Mouse (Mus musculus) lung, postnatal 0 days (tissue): ENCODE results near the gene Lrrc36. TPM values are rescaled to one million over a fixed set of nuclear protein-coding genes. Genes with fewer than 3 reads are reported as not detected.

Experiments used
- ATAC-seq: fragments of 200-750 bp; cut with Nextera tagmentation; 2 replicates; pipeline ENCODE4 v1.8.0; 2017; ENCODE audit warnings: moderate library complexity
- DNase-seq: peaks from one replicate; pipeline ENCODE4 v3.0.0-alpha.2; 2016; ENCODE audit warnings: low spot score
- H3K27ac ChIP-seq: fragments of 300-500 bp; sonication (generic); 2 replicates; pipeline ENCODE4 v1.5.1; 2014; ENCODE audit warnings: antibody characterized with exemption, mild to moderate bottlenecking, low read length, mixed read lengths
- H3K27me3 ChIP-seq: fragments of 300-500 bp; sonication (generic); replicated peaks from 2 replicates; pipeline ENCODE4 v1.6.1; 2014; ENCODE audit warnings: low read length, mixed read lengths; ENCODE audit not compliant: insufficient read depth
- H3K36me3 ChIP-seq: fragments of 300-500 bp; sonication (generic); 2 replicates; pipeline ENCODE4 v1.6.1; 2014; ENCODE audit warnings: low read length, mixed read lengths; ENCODE audit not compliant: insufficient read depth
- H3K4me1 ChIP-seq: fragments of 300-500 bp; sonication (generic); 2 replicates; pipeline ENCODE4 v1.6.1; 2014; ENCODE audit warnings: antibody characterized with exemption, low read depth, low read length, mixed read lengths; ENCODE audit not compliant: insufficient read depth
- H3K4me2 ChIP-seq: fragments of 300-500 bp; sonication (generic); replicated peaks from 2 replicates; pipeline ENCODE4 v1.6.1; 2014; ENCODE audit warnings: low read depth, mild to moderate bottlenecking, low read length, moderate library complexity, mixed read lengths
- H3K4me3 ChIP-seq: fragments of 300-500 bp; sonication (generic); 2 replicates; pipeline ENCODE4 v1.5.1; 2014; ENCODE audit warnings: low read depth, low read length
- H3K9ac ChIP-seq: fragments of 300-500 bp; sonication (generic); replicated peaks from 2 replicates; pipeline ENCODE4 v1.6.1; 2014; ENCODE audit warnings: low read depth, mild to moderate bottlenecking
- H3K9me3 ChIP-seq: fragments of 300-500 bp; sonication (generic); 2 replicates; pipeline ENCODE4 v1.6.1; 2016; ENCODE audit warnings: low read length, mixed read lengths
- CTCF ChIP-seq: IDR thresholded peaks from 2 replicates; pipeline ENCODE4 v1.5.1; 2016; ENCODE audit warnings: antibody characterized with exemption, mild to moderate bottlenecking
- EP300 ChIP-seq: IDR thresholded peaks from 2 replicates; pipeline ENCODE4 v1.6.1; 2016; ENCODE audit warnings: antibody characterized with exemption, mild to moderate bottlenecking, control low read depth
- WGBS: fragments of 180-500 bp; shearing (Covaris S2); extraction: QIAGEN DNeasy Blood & Tissue Kit; methylation state at CpG from one replicate; pipeline ENCODE4 v1.1.7; 2014; 5-methylcytosine and 5-hydroxymethylcytosine counted together
- polyA plus RNA-seq: library from polyadenylated mRNA; unstranded; fragments of >200 nt; fragmentation: Nextera tagmentation; extraction: Ambion mirVana; gene quantifications from 2 replicates; pipeline ENCODE4 v1.2.1, GENCODE M21; 2015

The Lrrc36 gene
- polyA plus RNA-seq, 1 experiment from 2014 or later, result 3.7 TPM

DNA sequence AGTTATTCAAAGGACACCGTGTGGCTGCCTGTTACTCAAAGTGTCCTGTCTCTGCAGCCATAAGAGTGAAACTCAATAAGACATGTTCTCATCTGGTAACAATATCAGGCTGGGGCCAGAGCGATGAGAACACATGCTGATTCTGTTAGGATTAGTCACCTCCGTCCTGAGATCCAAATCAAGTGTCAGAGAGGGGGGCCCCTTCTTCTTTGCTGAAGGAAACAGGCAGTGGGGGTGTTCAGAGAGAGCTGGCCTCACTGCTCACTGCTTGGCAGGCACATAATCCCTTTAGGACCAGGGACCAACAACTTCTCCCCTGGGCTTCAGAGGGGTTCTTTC lies 70.6 kb downstream of the Lrrc36 start:
- 57% methylated on average over 3 of the region's 3 CpGs for WGBS
- Histone ChIP-seq H3K9me3 (no peaks in the 10 kb centered on the region), H3K9ac (no peak overlapping the region), H3K4me3 (no peak overlapping the region), H3K4me2 (no peak overlapping the region), H3K27ac (no peak overlapping the region), H3K4me1 (no peaks in the 10 kb centered on the region), H3K36me3 (no peaks in the 10 kb centered on the region), H3K27me3 (no peaks in the 10 kb centered on the region)
- DNase-seq, result no peak
- TF ChIP-seq EP300, result no peak
- no peak for TF ChIP-seq CTCF
- peak; percentile 20; the same call in 1 of the 2 replicates for ATAC-seq

DNA sequence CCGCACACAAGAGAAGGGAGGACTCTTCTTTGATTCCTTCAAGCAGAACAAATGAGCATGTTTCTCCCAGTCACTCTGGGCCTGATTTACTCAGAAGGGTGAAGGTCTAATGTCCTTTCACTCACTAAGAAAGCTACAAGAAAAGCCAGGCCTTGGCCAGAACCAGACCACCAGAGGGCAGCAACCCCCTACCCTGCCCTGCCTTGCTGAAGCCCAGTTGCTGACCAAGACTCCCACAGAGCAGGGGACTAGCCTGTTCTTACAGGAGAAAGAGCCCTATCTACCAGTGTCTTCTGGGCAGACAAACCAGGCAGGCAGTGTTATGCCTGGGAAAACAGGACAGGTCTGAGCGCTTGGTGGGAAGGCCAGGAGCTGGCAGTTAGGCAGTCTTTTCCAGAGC lies 71.0 kb downstream of the Lrrc36 start:
- no peak overlapping the region for H3K4me2 ChIP-seq
- no peaks in the 10 kb centered on the region for H3K4me1 ChIP-seq
- DNase-seq, result peak; percentile 62
- H3K27me3 ChIP-seq, result no peaks in the 10 kb centered on the region
- H3K4me3 ChIP-seq, result no peak overlapping the region
- 58% methylated on average over 2 of the region's 2 CpGs for WGBS
- peak; percentile 48 for ATAC-seq
- TF ChIP-seq EP300 (no peak), CTCF (peak; percentile 80)
- H3K36me3 ChIP-seq, result no peaks in the 10 kb centered on the region
- H3K9ac ChIP-seq, result no peak overlapping the region
- H3K9me3 ChIP-seq, result no peaks in the 10 kb centered on the region
- no peak overlapping the region for H3K27ac ChIP-seq

DNA sequence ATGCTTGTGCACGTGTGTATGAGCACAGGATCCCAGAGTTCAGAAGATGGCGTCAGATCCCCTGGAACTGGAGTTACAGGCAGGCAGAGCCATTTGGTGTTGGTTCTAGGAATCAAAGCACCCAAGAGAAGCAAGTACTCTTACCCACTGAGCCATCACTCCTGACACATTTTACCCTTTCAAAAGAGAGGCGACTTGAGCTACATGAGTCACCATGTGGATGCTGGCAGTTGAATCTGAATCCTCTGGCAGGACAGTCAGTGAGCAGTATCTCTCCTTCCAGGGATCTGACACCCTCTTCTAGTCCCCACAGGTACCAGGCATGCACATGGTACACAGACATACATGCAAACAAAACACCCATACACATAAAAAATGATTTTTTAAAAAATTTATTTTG lies 74.7 kb downstream of the Lrrc36 start:
- TF ChIP-seq EP300, result no peak
- TF ChIP-seq CTCF, result no peak
- 44% methylated on average over 3 of the region's 3 CpGs for WGBS
- H3K4me1 ChIP-seq, result 0 out of 2 replicates have a peak, but pooled peaks cover 2% of the 10 kb centered on the region
- no peak for DNase-seq
- no peak for ATAC-seq
- H3K27ac ChIP-seq, result no peak overlapping the region
- no peak overlapping the region for H3K9ac ChIP-seq
- no peaks in the 10 kb centered on the region for H3K36me3 ChIP-seq
- no peaks in the 10 kb centered on the region for H3K27me3 ChIP-seq
- H3K4me3 ChIP-seq, result no peak overlapping the region
- H3K4me2 ChIP-seq, result no peak overlapping the region
- H3K9me3 ChIP-seq, result no peaks in the 10 kb centered on the region

- WGBS, result 54% methylated on average over 1 of the region's 1 CpGs
These were observed 75.9 kb downstream of the Lrrc36 start for GRCm38 (mm10) chr8:105489281-105489680.

DNA sequence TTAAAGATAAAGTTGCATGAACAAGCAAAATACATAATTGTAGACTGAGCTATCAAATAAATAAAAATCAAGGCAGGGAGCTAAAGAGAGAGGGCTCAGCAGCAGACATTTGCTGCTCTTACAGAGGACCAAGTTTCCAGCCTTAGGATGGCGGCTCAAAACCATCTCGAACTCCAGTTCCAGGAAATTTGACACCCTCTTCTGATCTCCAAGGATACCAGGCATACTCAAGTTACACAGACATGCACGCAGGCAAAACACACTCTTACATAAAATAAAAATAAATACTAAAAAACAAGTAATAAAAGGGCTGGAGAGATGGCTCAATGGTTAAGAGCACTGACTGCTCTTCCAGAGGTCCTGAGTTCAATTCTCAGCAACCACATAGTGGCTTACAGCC lies 80.1 kb downstream of the Lrrc36 start:
- 14% methylated on average over 3 of the region's 3 CpGs for WGBS
- Histone ChIP-seq H3K9me3 (no peaks in the 10 kb centered on the region), H3K27ac (no peak overlapping the region), H3K4me3 (no peak overlapping the region), H3K4me2 (no peak overlapping the region), H3K4me1 (peaks cover 22% of the 10 kb centered on the region; the same call in 1 of the 2 replicates), H3K36me3 (no peaks in the 10 kb centered on the region), H3K27me3 (no peaks in the 10 kb centered on the region), H3K9ac (no peak overlapping the region)
- DNase-seq (peak; percentile 60), ATAC-seq (no peak)
- TF ChIP-seq CTCF (no peak), EP300 (peak; percentile 14; the same call in 1 of the 2 replicates)

More at GRCm38 (mm10) chr8:105489281-105489680, 75.9 kb downstream of the Lrrc36 start:
- no peak for ATAC-seq
- no peak for TF ChIP-seq CTCF
- TF ChIP-seq EP300, result no peak
- Histone ChIP-seq H3K4me3 (no peak overlapping the region), H3K27ac (no peak overlapping the region), H3K4me2 (no peak overlapping the region), H3K9ac (no peak overlapping the region), H3K4me1 (0 out of 2 replicates have a peak, but pooled peaks cover 3% of the 10 kb centered on the region), H3K9me3 (no peaks in the 10 kb centered on the region), H3K27me3 (no peaks in the 10 kb centered on the region), H3K36me3 (no peaks in the 10 kb centered on the region)
- no peak for DNase-seq

GRCm38 (mm10) chr8:105494566-105494965 lies 81.2 kb downstream of the Lrrc36 start:
- 46% methylated on average over 3 of the region's 3 CpGs for WGBS
- Histone ChIP-seq H3K27ac (peak overlapping the region; percentile 87), H3K27me3 (no peaks in the 10 kb centered on the region), H3K4me3 (no peak overlapping the region), H3K4me1 (peaks cover 22% of the 10 kb centered on the region; the same call in 1 of the 2 replicates), H3K9ac (0 out of 2 replicates have a peak overlapping the region, but pooled peaks have one; percentile 19), H3K4me2 (no peak overlapping the region), H3K36me3 (no peaks in the 10 kb centered on the region), H3K9me3 (no peaks in the 10 kb centered on the region)
- ATAC-seq, result peak; percentile 66
- DNase-seq, result peak; percentile 78
- TF ChIP-seq CTCF (no peak), EP300 (peak; percentile 53)
